In the genomic region with DNA sequence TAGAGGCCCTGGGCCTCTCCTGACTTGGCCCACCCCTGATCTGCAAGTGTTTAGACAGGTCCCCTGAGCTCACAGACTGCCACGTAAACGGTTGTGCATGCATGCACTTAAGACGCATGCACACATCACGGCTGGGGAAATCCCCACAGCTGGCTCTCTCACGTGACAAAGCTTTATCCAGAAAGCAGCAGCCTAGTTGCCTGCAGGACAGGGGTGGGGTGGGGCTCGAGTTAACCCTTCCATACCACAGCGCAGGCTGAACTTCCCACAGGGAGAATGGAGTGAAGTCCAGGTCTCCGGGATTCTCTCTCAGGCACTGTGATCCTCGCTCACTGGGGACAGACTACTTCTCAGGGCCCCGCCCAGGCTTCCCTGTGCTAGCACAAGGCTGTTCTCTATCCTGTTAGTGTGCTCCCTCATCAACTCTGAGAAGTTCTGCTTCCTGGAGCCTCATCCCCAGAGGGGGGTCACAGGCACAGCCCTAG, we compare ENCODE assay signal across 7 mouse cellular contexts.
A peak's percentile ranks its signal among the peaks of the same experiment; 100 is the strongest.
DNase-seq lines count a peak whose midpoint lies in the region; ATAC-seq lines count a peak whose summit lies in the region.

No protein-coding gene starts in this region.

- H3K9ac ChIP-seq in hindbrain, embryonic 12.5 days: 0 out of 2 replicates have a peak overlapping the region, but pooled peaks have one; percentile 15
- no peak overlapping the region for H3K9ac ChIP-seq in liver, embryonic 12.5 days
- 0 out of 2 replicates have a peak overlapping the region, but pooled peaks have one; percentile 33 for H3K9ac ChIP-seq in neural tube, embryonic 12.5 days

- H3K4me3 ChIP-seq in hindbrain, embryonic 12.5 days: no peak overlapping the region
- no peak overlapping the region for H3K4me3 ChIP-seq in liver, embryonic 12.5 days
- H3K4me3 ChIP-seq in neural tube, embryonic 12.5 days: no peak overlapping the region

- H3K27me3 ChIP-seq in hindbrain, embryonic 12.5 days: no peaks in the 10 kb centered on the region
- no peaks in the 10 kb centered on the region for H3K27me3 ChIP-seq in liver, embryonic 12.5 days (replicated peaks)
- no peaks in the 10 kb centered on the region for H3K27me3 ChIP-seq in neural tube, embryonic 12.5 days (replicated peaks)

- 24% methylated on average over 10 of the region's 10 CpGs for WGBS in hindbrain, embryonic 12.5 days
- 46% methylated on average over 10 of the region's 10 CpGs for WGBS in liver, embryonic 12.5 days (ENCODE audit: insufficient replicate concordance)
- WGBS in neural tube, embryonic 12.5 days: 25% methylated on average over 10 of the region's 10 CpGs

- DNase-seq in WW6 (ENCODE audit: low read depth, low spot score): peak; percentile 55
- peak; percentile 91 for DNase-seq in fibroblast of lung, adult 2 months (ENCODE audit: low read depth)
- no peak for DNase-seq in ovary, postnatal 36 days (ENCODE audit: low spot score)
- DNase-seq in urinary bladder, adult 18-20 months (ENCODE audit: low spot score in 2 of 2): no peak

- H3K4me2 ChIP-seq in hindbrain, embryonic 12.5 days (replicated peaks): 0 out of 2 replicates have a peak overlapping the region, but pooled peaks have one; percentile 5
- H3K4me2 ChIP-seq in liver, embryonic 12.5 days: no peak overlapping the region
- peak overlapping the region; percentile 25 for H3K4me2 ChIP-seq in neural tube, embryonic 12.5 days (replicated peaks)

- H3K36me3 ChIP-seq in hindbrain, embryonic 12.5 days: no peaks in the 10 kb centered on the region
- H3K36me3 ChIP-seq in liver, embryonic 12.5 days: no peaks in the 10 kb centered on the region
- no peaks in the 10 kb centered on the region for H3K36me3 ChIP-seq in neural tube, embryonic 12.5 days

- H3K4me1 ChIP-seq in hindbrain, embryonic 12.5 days: peaks cover 55% of the 10 kb centered on the region
- H3K4me1 ChIP-seq in liver, embryonic 12.5 days: peaks cover 21% of the 10 kb centered on the region; the same call in 1 of the 2 replicates
- peaks cover 53% of the 10 kb centered on the region for H3K4me1 ChIP-seq in neural tube, embryonic 12.5 days

- ATAC-seq in hindbrain, embryonic 12.5 days (ENCODE audit: low FRiP score): peak; percentile 32
- ATAC-seq in liver, embryonic 12.5 days: peak; percentile 62
- no peak; the same call in 1 of the 2 replicates for ATAC-seq in neural tube, embryonic 12.5 days (ENCODE audit: low FRiP score, low read depth)

- H3K9me3 ChIP-seq in hindbrain, embryonic 12.5 days (replicated peaks): no peaks in the 10 kb centered on the region
- H3K9me3 ChIP-seq in liver, embryonic 12.5 days (replicated peaks): no peaks in the 10 kb centered on the region
- H3K9me3 ChIP-seq in neural tube, embryonic 12.5 days: no peaks in the 10 kb centered on the region

- H3K27ac ChIP-seq in hindbrain, embryonic 12.5 days: peak overlapping the region; percentile 75
- H3K27ac ChIP-seq in liver, embryonic 12.5 days: peak overlapping the region; percentile 28; the same call in 1 of the 2 replicates
- no peak overlapping the region for H3K27ac ChIP-seq in neural tube, embryonic 12.5 days

Comparison
In these comparisons a context has a peak if more than half of its experiments do, and no peak if none do; other contexts are left out.
1. DNase-seq: peak in WW6 (single experiment) and fibroblast of lung, adult 2 months (single experiment); none in ovary, postnatal 36 days (single experiment) and urinary bladder, adult 18-20 months (0 of 2).